Mouse (Mus musculus): ENCODE measurements around the gene Olfr17. TPM values are rescaled to one million over a fixed set of nuclear protein-coding genes. Genes with fewer than 3 reads are reported as not detected.

The Olfr17 gene
- polyA plus RNA-seq, 2 experiments = not detected

Other genes starting within 250 kb of the Olfr17 start
- gene Olfr703, start 249.9 kb upstream of the Olfr17 start, polyA plus RNA-seq (2012; rRNA removed) = not detected in 2 replicates
- not detected in 2 replicates for gene Olfr703, start 249.9 kb upstream of the Olfr17 start, polyA plus RNA-seq (2014; fragmentation: Nextera tagmentation; extraction: Ambion mirVana)
- gene Olfr704, start 230.0 kb upstream of the Olfr17 start, polyA plus RNA-seq (2012; rRNA removed) = not detected in 2 replicates
- gene Olfr704, start 230.0 kb upstream of the Olfr17 start, polyA plus RNA-seq (2014; fragmentation: Nextera tagmentation; extraction: Ambion mirVana) = not detected in 2 replicates
- gene Olfr705, start 216.3 kb upstream of the Olfr17 start, polyA plus RNA-seq (2012; rRNA removed) = not detected in 2 replicates
- gene Olfr705, start 216.3 kb upstream of the Olfr17 start, polyA plus RNA-seq (2014; fragmentation: Nextera tagmentation; extraction: Ambion mirVana) = not detected in 2 replicates
- not detected in 2 replicates for gene Olfr706, start 205.1 kb upstream of the Olfr17 start, polyA plus RNA-seq (2012; rRNA removed)
- not detected in 2 replicates for gene Olfr706, start 205.1 kb upstream of the Olfr17 start, polyA plus RNA-seq (2014; fragmentation: Nextera tagmentation; extraction: Ambion mirVana)
- gene Olfr707, start 192.0 kb upstream of the Olfr17 start, polyA plus RNA-seq (2012; rRNA removed) = not detected in 2 replicates
- gene Olfr707, start 192.0 kb upstream of the Olfr17 start, polyA plus RNA-seq (2014; fragmentation: Nextera tagmentation; extraction: Ambion mirVana) = not detected in 2 replicates
- not detected in 2 replicates for gene Olfr1532-ps1, start 185.2 kb upstream of the Olfr17 start, polyA plus RNA-seq (2012; rRNA removed)
- gene Olfr1532-ps1, start 185.2 kb upstream of the Olfr17 start, polyA plus RNA-seq (2014; fragmentation: Nextera tagmentation; extraction: Ambion mirVana) = not detected in 2 replicates
- gene Olfr709-ps1, start 161.0 kb upstream of the Olfr17 start, polyA plus RNA-seq (2012; rRNA removed) = not detected in 2 replicates
- not detected in 2 replicates for gene Olfr709-ps1, start 161.0 kb upstream of the Olfr17 start, polyA plus RNA-seq (2014; fragmentation: Nextera tagmentation; extraction: Ambion mirVana)
- gene Olfr710, start 144.9 kb upstream of the Olfr17 start, polyA plus RNA-seq (2012; rRNA removed) = not detected in 2 replicates
- gene Olfr710, start 144.9 kb upstream of the Olfr17 start, polyA plus RNA-seq (2014; fragmentation: Nextera tagmentation; extraction: Ambion mirVana) = not detected in 2 replicates
- gene Olfr6, start 129.3 kb upstream of the Olfr17 start, polyA plus RNA-seq (2012; rRNA removed) = not detected in 2 replicates
- not detected in 2 replicates for gene Olfr6, start 129.3 kb upstream of the Olfr17 start, polyA plus RNA-seq (2014; fragmentation: Nextera tagmentation; extraction: Ambion mirVana)
- gene Olfr711, start 117.8 kb upstream of the Olfr17 start, polyA plus RNA-seq (2012; rRNA removed) = not detected in 2 replicates
- gene Olfr711, start 117.8 kb upstream of the Olfr17 start, polyA plus RNA-seq (2014; fragmentation: Nextera tagmentation; extraction: Ambion mirVana) = not detected in 2 replicates
- not detected in 2 replicates for gene Olfr2, start 87.1 kb upstream of the Olfr17 start, polyA plus RNA-seq (2012; rRNA removed)
- not detected in 2 replicates for gene Olfr2, start 87.1 kb upstream of the Olfr17 start, polyA plus RNA-seq (2014; fragmentation: Nextera tagmentation; extraction: Ambion mirVana)
- gene Olfr713, start 62.0 kb upstream of the Olfr17 start, polyA plus RNA-seq (2012; rRNA removed) = not detected in 2 replicates
- gene Olfr713, start 62.0 kb upstream of the Olfr17 start, polyA plus RNA-seq (2014; fragmentation: Nextera tagmentation; extraction: Ambion mirVana) = not detected in 2 replicates
- gene Olfr714, start 22.2 kb upstream of the Olfr17 start, polyA plus RNA-seq (2012; rRNA removed) = not detected in 2 replicates
- not detected in 2 replicates for gene Olfr714, start 22.2 kb upstream of the Olfr17 start, polyA plus RNA-seq (2014; fragmentation: Nextera tagmentation; extraction: Ambion mirVana)
- not detected in 2 replicates for gene Olfr715b, start 17.1 kb downstream of the Olfr17 start, polyA plus RNA-seq (2012; rRNA removed)
- not detected in 2 replicates for gene Olfr715b, start 17.1 kb downstream of the Olfr17 start, polyA plus RNA-seq (2014; fragmentation: Nextera tagmentation; extraction: Ambion mirVana)
- not detected in 2 replicates for gene Olfr715, start 37.9 kb downstream of the Olfr17 start, polyA plus RNA-seq (2012; rRNA removed)
- not detected in 2 replicates for gene Olfr715, start 37.9 kb downstream of the Olfr17 start, polyA plus RNA-seq (2014; fragmentation: Nextera tagmentation; extraction: Ambion mirVana)
- not detected in 2 replicates for gene Olfr716, start 45.1 kb downstream of the Olfr17 start, polyA plus RNA-seq (2012; rRNA removed)
- not detected in 2 replicates for gene Olfr716, start 45.1 kb downstream of the Olfr17 start, polyA plus RNA-seq (2014; fragmentation: Nextera tagmentation; extraction: Ambion mirVana)
- 0.05 TPM in 1 of 2 replicates, not detected in the other for gene Nlrp14, start 73.8 kb downstream of the Olfr17 start, polyA plus RNA-seq (2012; rRNA removed)
- not detected in 2 replicates for gene Nlrp14, start 73.8 kb downstream of the Olfr17 start, polyA plus RNA-seq (2014; fragmentation: Nextera tagmentation; extraction: Ambion mirVana)
- not detected in 2 replicates for gene Rbmxl2, start 116.2 kb downstream of the Olfr17 start, polyA plus RNA-seq (2012; rRNA removed)
- gene Rbmxl2, start 116.2 kb downstream of the Olfr17 start, polyA plus RNA-seq (2014; fragmentation: Nextera tagmentation; extraction: Ambion mirVana) = not detected in 2 replicates

All from limb, embryonic 14.5 days (tissue).